Mouse (Mus musculus): ENCODE measurements at regions not wholly inside any gene's neighbourhood (a gene's known extent, or its start where the extent isn't known, plus 50 kb on each side); places are given as distances from the start of the nearest gene placed in this dataset.
A peak's percentile ranks its signal among the peaks of the same experiment; 100 is the strongest.

GRCm38 (mm10) chr1:137473800-137474685 lies 513.8 kb upstream of the Nr5a2 start:
- H3K9me3 ChIP-seq, result no peaks in the 10 kb centered on the region
- 87% methylated on average over 4 of the region's 4 CpGs for WGBS
- no peaks in the 10 kb centered on the region for H3K36me3 ChIP-seq (replicated peaks)
- H3K4me1 ChIP-seq, result no peaks in the 10 kb centered on the region
- H3K4me3 ChIP-seq, result no peak overlapping the region
- no peak for DNase-seq (ENCODE audit: extremely low spot score, low spot score)
- no peak overlapping the region for H3K27ac ChIP-seq
- H3K27me3 ChIP-seq (ENCODE audit: poor library complexity, severe bottlenecking), result no peaks in the 10 kb centered on the region

- H3K36me3 ChIP-seq (replicated peaks), result no peaks in the 10 kb centered on the region
- no peaks in the 10 kb centered on the region for H3K4me1 ChIP-seq
- no peak overlapping the region for H3K27ac ChIP-seq
- no peaks in the 10 kb centered on the region for H3K27me3 ChIP-seq (ENCODE audit: poor library complexity, severe bottlenecking)
- 91% methylated on average over 5 of the region's 5 CpGs for WGBS
- H3K4me3 ChIP-seq, result no peak overlapping the region
- H3K9me3 ChIP-seq, result no peaks in the 10 kb centered on the region
- no peak for DNase-seq (ENCODE audit: extremely low spot score, low spot score)
These were observed 504.7 kb upstream of the Nr5a2 start for GRCm38 (mm10) chr1:137464971-137465370.

GRCm38 (mm10) chr1:137461189-137461588 lies 500.9 kb upstream of the Nr5a2 start:
- Histone ChIP-seq H3K4me1 (no peaks in the 10 kb centered on the region), H3K4me3 (no peak overlapping the region), H3K27me3 (ENCODE audit: poor library complexity, severe bottlenecking) (no peaks in the 10 kb centered on the region), H3K36me3 (replicated peaks) (no peaks in the 10 kb centered on the region), H3K9me3 (no peaks in the 10 kb centered on the region), H3K27ac (no peak overlapping the region)
- 70% methylated on average over 1 of the region's 1 CpGs for WGBS
- DNase-seq (ENCODE audit: extremely low spot score, low spot score), result no peak

- no peak for DNase-seq (ENCODE audit: extremely low spot score, low spot score)
- Histone ChIP-seq H3K9me3 (no peaks in the 10 kb centered on the region), H3K27me3 (ENCODE audit: poor library complexity, severe bottlenecking) (no peaks in the 10 kb centered on the region), H3K27ac (peak overlapping the region; percentile 58; the same call in 1 of the 2 replicates), H3K4me1 (peaks cover 7% of the 10 kb centered on the region), H3K4me3 (no peak overlapping the region), H3K36me3 (replicated peaks) (no peaks in the 10 kb centered on the region)
- 74% methylated on average over 7 of the region's 7 CpGs for WGBS
These were observed 493.4 kb upstream of the Nr5a2 start for GRCm38 (mm10) chr1:137453446-137454208.

- DNase-seq (ENCODE audit: extremely low spot score, low spot score), result no peak
- no peaks in the 10 kb centered on the region for H3K36me3 ChIP-seq (replicated peaks)
- H3K27ac ChIP-seq, result no peak overlapping the region
- no peaks in the 10 kb centered on the region for H3K27me3 ChIP-seq (ENCODE audit: poor library complexity, severe bottlenecking)
- 93% methylated on average over 1 of the region's 1 CpGs for WGBS
- no peak overlapping the region for H3K4me3 ChIP-seq
- peaks cover 7% of the 10 kb centered on the region for H3K4me1 ChIP-seq
- H3K9me3 ChIP-seq, result no peaks in the 10 kb centered on the region
These were observed 492.5 kb upstream of the Nr5a2 start for GRCm38 (mm10) chr1:137452749-137453148.

GRCm38 (mm10) chr1:137446497-137446896 lies 486.2 kb upstream of the Nr5a2 start:
- Histone ChIP-seq H3K36me3 (replicated peaks) (no peaks in the 10 kb centered on the region), H3K4me3 (no peak overlapping the region), H3K27me3 (ENCODE audit: poor library complexity, severe bottlenecking) (no peaks in the 10 kb centered on the region), H3K27ac (no peak overlapping the region), H3K4me1 (peaks cover 5% of the 10 kb centered on the region), H3K9me3 (no peaks in the 10 kb centered on the region)
- no peak for DNase-seq (ENCODE audit: extremely low spot score, low spot score)
- WGBS, result 60% methylated on average over 3 of the region's 3 CpGs

- WGBS, result 100% methylated on average over 1 of the region's 1 CpGs
- no peaks in the 10 kb centered on the region for H3K4me1 ChIP-seq
- no peak overlapping the region for H3K27ac ChIP-seq
- no peaks in the 10 kb centered on the region for H3K36me3 ChIP-seq (replicated peaks)
- no peaks in the 10 kb centered on the region for H3K27me3 ChIP-seq (ENCODE audit: poor library complexity, severe bottlenecking)
- DNase-seq (ENCODE audit: extremely low spot score, low spot score), result no peak
- H3K9me3 ChIP-seq, result no peaks in the 10 kb centered on the region
- H3K4me3 ChIP-seq, result no peak overlapping the region
These were observed 467.9 kb upstream of the Nr5a2 start for GRCm38 (mm10) chr1:137428110-137428509.

- H3K27me3 ChIP-seq (ENCODE audit: poor library complexity, severe bottlenecking), result no peaks in the 10 kb centered on the region
- H3K4me1 ChIP-seq, result no peaks in the 10 kb centered on the region
- WGBS, result 74% methylated on average over 3 of the region's 3 CpGs
- DNase-seq (ENCODE audit: extremely low spot score, low spot score), result no peak
- no peaks in the 10 kb centered on the region for H3K36me3 ChIP-seq (replicated peaks)
- H3K4me3 ChIP-seq, result no peak overlapping the region
- no peaks in the 10 kb centered on the region for H3K9me3 ChIP-seq
- no peak overlapping the region for H3K27ac ChIP-seq
These were observed 458.1 kb upstream of the Nr5a2 start for GRCm38 (mm10) chr1:137418388-137418787.

- Histone ChIP-seq H3K27ac (no peak overlapping the region), H3K36me3 (replicated peaks) (no peaks in the 10 kb centered on the region), H3K27me3 (ENCODE audit: poor library complexity, severe bottlenecking) (no peaks in the 10 kb centered on the region; the same call in 1 of the 2 replicates), H3K4me3 (no peak overlapping the region), H3K4me1 (no peaks in the 10 kb centered on the region), H3K9me3 (no peaks in the 10 kb centered on the region)
- no peak for DNase-seq (ENCODE audit: extremely low spot score, low spot score)
These were observed 436.5 kb upstream of the Nr5a2 start for GRCm38 (mm10) chr1:137396736-137397135.

- DNase-seq (ENCODE audit: extremely low spot score, low spot score), result no peak
- no peak overlapping the region for H3K27ac ChIP-seq
- no peaks in the 10 kb centered on the region for H3K4me1 ChIP-seq
- H3K9me3 ChIP-seq, result no peaks in the 10 kb centered on the region
- no peak overlapping the region for H3K4me3 ChIP-seq
- no peaks in the 10 kb centered on the region for H3K36me3 ChIP-seq (replicated peaks)
- no peaks in the 10 kb centered on the region for H3K27me3 ChIP-seq (ENCODE audit: poor library complexity, severe bottlenecking)
- WGBS, result 58% methylated on average over 4 of the region's 4 CpGs
These were observed 427.3 kb upstream of the Nr5a2 start for GRCm38 (mm10) chr1:137387509-137387908.

- peak; percentile 25 for DNase-seq (ENCODE audit: extremely low spot score, low spot score)
- H3K36me3 ChIP-seq (replicated peaks), result no peaks in the 10 kb centered on the region
- peaks cover 52% of the 10 kb centered on the region for H3K4me1 ChIP-seq
- no peaks in the 10 kb centered on the region for H3K9me3 ChIP-seq
- WGBS, result 7% methylated on average over 6 of the region's 6 CpGs
- H3K27ac ChIP-seq, result peak overlapping the region; percentile 87
- peak overlapping the region; percentile 23 for H3K4me3 ChIP-seq
- H3K27me3 ChIP-seq (ENCODE audit: poor library complexity, severe bottlenecking), result no peaks in the 10 kb centered on the region
These were observed 418.1 kb upstream of the Nr5a2 start for GRCm38 (mm10) chr1:137378072-137378985.

- H3K27ac ChIP-seq, result no peak overlapping the region
- no peaks in the 10 kb centered on the region for H3K27me3 ChIP-seq (ENCODE audit: poor library complexity, severe bottlenecking)
- peaks cover 64% of the 10 kb centered on the region for H3K4me1 ChIP-seq
- H3K36me3 ChIP-seq (replicated peaks), result no peaks in the 10 kb centered on the region
- 81% methylated on average over 10 of the region's 10 CpGs for WGBS
- H3K9me3 ChIP-seq, result no peaks in the 10 kb centered on the region
- H3K4me3 ChIP-seq, result no peak overlapping the region
- no peak for DNase-seq (ENCODE audit: extremely low spot score, low spot score)
These were observed 416.4 kb upstream of the Nr5a2 start for GRCm38 (mm10) chr1:137376685-137377084.

Data from forebrain, embryonic 10.5 days (tissue).